In genomic region chr14:20792922-20793757, GRCm38 (mm10) we compare ENCODE assay signal across 8 mouse cellular contexts. TPM values are rescaled to one million over a fixed set of nuclear protein-coding genes. Genes with fewer than 3 reads are reported as not detected.
DNase-seq lines count a peak whose midpoint lies in the region; ATAC-seq and TF ChIP-seq lines count a peak whose summit lies in the region.

No protein-coding gene starts in this region.

- TF ChIP-seq CTCF in kidney, postnatal 0 days (IDR thresholded peaks at IDR 0.05; ENCODE audit: low read depth): no peak

- H3K4me3 ChIP-seq in lung, embryonic 16.5 days (ENCODE audit: low read length): peak overlapping the region; percentile 78
- peak overlapping the region; percentile 92 for H3K4me3 ChIP-seq in forebrain, embryonic 12.5 days (replicated peaks)
- H3K4me3 ChIP-seq in kidney, postnatal 0 days (replicated peaks; ENCODE audit: low read depth, low read length): peak overlapping the region; percentile 74
- peak overlapping the region; percentile 87 for H3K4me3 ChIP-seq in midbrain, embryonic 16.5 days (ENCODE audit: low read depth, low read length)

- no peaks in the 10 kb centered on the region for H3K27me3 ChIP-seq in lung, embryonic 16.5 days (ENCODE audit: control insufficient read depth, insufficient read depth, low read depth, low read length)
- H3K27me3 ChIP-seq in forebrain, embryonic 12.5 days: 0 out of 2 replicates have a peak, but pooled peaks cover 2% of the 10 kb centered on the region
- H3K27me3 ChIP-seq in kidney, postnatal 0 days (ENCODE audit: insufficient read depth, low read length): no peaks in the 10 kb centered on the region
- no peaks in the 10 kb centered on the region for H3K27me3 ChIP-seq in midbrain, embryonic 16.5 days (ENCODE audit: control insufficient read depth, insufficient read depth, low read depth, low read length)

- peak; percentile 57 for ATAC-seq in lung, embryonic 16.5 days (ENCODE audit: low read depth)
- ATAC-seq in forebrain, embryonic 12.5 days (ENCODE audit: low FRiP score): peak; percentile 79
- ATAC-seq in kidney, postnatal 0 days (replicated peaks; ENCODE audit: low FRiP score, low read depth): peak; percentile 40
- peak; percentile 62 for ATAC-seq in midbrain, embryonic 16.5 days
- no peak for ATAC-seq in megakaryocyte progenitor cell, adult 5-6 weeks (replicated peaks; ENCODE audit: poor library complexity)

- no peak for DNase-seq in lung, adult 18-20 months
- DNase-seq in adrenal gland, postnatal 25 days: peak; percentile 56
- peak; percentile 47 for DNase-seq in kidney, postnatal 0 days (ENCODE audit: low spot score)
- peak; percentile 73 for DNase-seq in thymus, postnatal 4 days

- H3K27ac ChIP-seq in lung, embryonic 16.5 days (ENCODE audit: low read length): peak overlapping the region; percentile 68
- peak overlapping the region; percentile 84 for H3K27ac ChIP-seq in forebrain, embryonic 12.5 days
- H3K27ac ChIP-seq in kidney, postnatal 0 days: peak overlapping the region; percentile 77
- H3K27ac ChIP-seq in midbrain, embryonic 16.5 days (ENCODE audit: low read length): peak overlapping the region; percentile 82

- peaks cover 10% of the 10 kb centered on the region; the same call in 1 of the 2 replicates for H3K36me3 ChIP-seq in lung, embryonic 16.5 days (ENCODE audit: control insufficient read depth, insufficient read depth, low read length)
- peaks cover 35% of the 10 kb centered on the region for H3K36me3 ChIP-seq in forebrain, embryonic 12.5 days (replicated peaks)
- peaks cover 20% of the 10 kb centered on the region; the same call in 1 of the 2 replicates for H3K36me3 ChIP-seq in kidney, postnatal 0 days (ENCODE audit: insufficient read depth, low read length)
- peaks cover 3% of the 10 kb centered on the region; the same call in 1 of the 2 replicates for H3K36me3 ChIP-seq in midbrain, embryonic 16.5 days (ENCODE audit: control insufficient read depth, insufficient read depth, low read length)

- H3K9ac ChIP-seq in lung, embryonic 16.5 days (ENCODE audit: low read length): peak overlapping the region; percentile 80
- peak overlapping the region; percentile 90 for H3K9ac ChIP-seq in forebrain, embryonic 12.5 days
- peak overlapping the region; percentile 88 for H3K9ac ChIP-seq in kidney, postnatal 0 days (ENCODE audit: low read depth, low read length)
- peak overlapping the region; percentile 78 for H3K9ac ChIP-seq in midbrain, embryonic 16.5 days (ENCODE audit: low read depth, low read length)

- H3K4me1 ChIP-seq in lung, embryonic 16.5 days (replicated peaks; ENCODE audit: control insufficient read depth, insufficient read depth, low read length): peaks cover 15% of the 10 kb centered on the region
- peaks cover 45% of the 10 kb centered on the region for H3K4me1 ChIP-seq in forebrain, embryonic 12.5 days
- 0 out of 2 replicates have a peak, but pooled peaks cover 17% of the 10 kb centered on the region for H3K4me1 ChIP-seq in kidney, postnatal 0 days (replicated peaks; ENCODE audit: insufficient read depth, low read length)
- H3K4me1 ChIP-seq in midbrain, embryonic 16.5 days (ENCODE audit: control insufficient read depth, insufficient read depth, low read length): peaks cover 24% of the 10 kb centered on the region

- under 1% methylated on average over 46 of the region's 57 CpGs for WGBS in lung, embryonic 16.5 days
- WGBS in forebrain, embryonic 12.5 days: under 1% methylated on average over 48 of the region's 57 CpGs
- WGBS in kidney, postnatal 0 days: 1% methylated on average over 40 of the region's 57 CpGs
- WGBS in midbrain, embryonic 16.5 days: 0% methylated on average over 37 of the region's 57 CpGs

- H3K4me2 ChIP-seq in lung, embryonic 16.5 days (ENCODE audit: low read depth, low read length): peak overlapping the region; percentile 96
- peak overlapping the region; percentile 78 for H3K4me2 ChIP-seq in forebrain, embryonic 12.5 days
- peak overlapping the region; percentile 98 for H3K4me2 ChIP-seq in kidney, postnatal 0 days (ENCODE audit: low read length)
- H3K4me2 ChIP-seq in midbrain, embryonic 16.5 days (ENCODE audit: low read length): peak overlapping the region; percentile 58

- no peaks in the 10 kb centered on the region for H3K9me3 ChIP-seq in lung, embryonic 16.5 days (ENCODE audit: control insufficient read depth, low read length)
- H3K9me3 ChIP-seq in forebrain, embryonic 12.5 days: no peaks in the 10 kb centered on the region
- H3K9me3 ChIP-seq in kidney, postnatal 0 days (replicated peaks; ENCODE audit: low read length): no peaks in the 10 kb centered on the region
- H3K9me3 ChIP-seq in midbrain, embryonic 16.5 days (replicated peaks; ENCODE audit: control insufficient read depth, low read length, poor library complexity, severe bottlenecking): no peaks in the 10 kb centered on the region

RNA-seq across cellular contexts. Expression of gene Camk2g, which starts 0.7 kb away (rescaled TPM):
- 33.7 and 37.0 TPM in 2 replicates for polyA plus RNA-seq in lung, embryonic 16.5 days (2015; fragmentation: Nextera tagmentation; extraction: Ambion mirVana)
- 49.0 and 62.6 TPM in 2 replicates for total RNA-seq in adrenal gland, postnatal 25 days (2021)
- 54.1 and 60.4 TPM in 2 replicates for polyA plus RNA-seq in forebrain, embryonic 12.5 days (2016; fragmentation: Nextera tagmentation; extraction: Ambion mirVana)
- 36.5 and 45.5 TPM in 2 replicates for polyA plus RNA-seq in kidney, postnatal 0 days (2015; fragmentation: Nextera tagmentation; extraction: Ambion mirVana)
- 149 and 180 TPM in 2 replicates for polyA plus RNA-seq in midbrain, embryonic 16.5 days (2015; fragmentation: Nextera tagmentation; extraction: Ambion mirVana)
- total RNA-seq in megakaryocyte progenitor cell, adult 5-6 weeks (2015): 22.9 and 29.1 TPM in 2 replicates
- 47.5 and 52.5 TPM in 2 replicates for total RNA-seq in megakaryocyte progenitor cell, adult 5-6 weeks (2017)

RNA-seq across cellular contexts. Expression of gene Plau, which starts 43.3 kb away (rescaled TPM):
- polyA plus RNA-seq in lung, embryonic 16.5 days (2015; fragmentation: Nextera tagmentation; extraction: Ambion mirVana): 1.8 and 2.1 TPM in 2 replicates
- 14.2 and 21.2 TPM in 2 replicates for total RNA-seq in adrenal gland, postnatal 25 days (2021)
- 0.10 and 0.15 TPM in 2 replicates for polyA plus RNA-seq in forebrain, embryonic 12.5 days (2016; fragmentation: Nextera tagmentation; extraction: Ambion mirVana)
- 70.2 and 74.7 TPM in 2 replicates for polyA plus RNA-seq in kidney, postnatal 0 days (2015; fragmentation: Nextera tagmentation; extraction: Ambion mirVana)
- 0.19 and 0.72 TPM in 2 replicates for polyA plus RNA-seq in midbrain, embryonic 16.5 days (2015; fragmentation: Nextera tagmentation; extraction: Ambion mirVana)
- total RNA-seq in megakaryocyte progenitor cell, adult 5-6 weeks (2015): 3.4 TPM in 2 replicates
- 6.9 and 7.6 TPM in 2 replicates for total RNA-seq in megakaryocyte progenitor cell, adult 5-6 weeks (2017)

RNA-seq across cellular contexts. Expression of gene Ndst2, which starts 58.8 kb away (rescaled TPM):
- polyA plus RNA-seq in lung, embryonic 16.5 days (2015; fragmentation: Nextera tagmentation; extraction: Ambion mirVana): 26.6 and 29.9 TPM in 2 replicates
- total RNA-seq in adrenal gland, postnatal 25 days (2021): 33.5 and 36.2 TPM in 2 replicates
- polyA plus RNA-seq in forebrain, embryonic 12.5 days (2016; fragmentation: Nextera tagmentation; extraction: Ambion mirVana): 22.3 and 24.5 TPM in 2 replicates
- polyA plus RNA-seq in kidney, postnatal 0 days (2015; fragmentation: Nextera tagmentation; extraction: Ambion mirVana): 18.2 and 19.3 TPM in 2 replicates
- polyA plus RNA-seq in midbrain, embryonic 16.5 days (2015; fragmentation: Nextera tagmentation; extraction: Ambion mirVana): 17.5 and 19.3 TPM in 2 replicates
- total RNA-seq in megakaryocyte progenitor cell, adult 5-6 weeks (2015): 21.2 and 30.7 TPM in 2 replicates
- total RNA-seq in megakaryocyte progenitor cell, adult 5-6 weeks (2017): 6.6 and 8.5 TPM in 2 replicates

Comparison
In these comparisons a context has a peak if more than half of its experiments do, and no peak if none do; other contexts are left out.
1. DNase-seq: peak in adrenal gland, postnatal 25 days (single experiment), kidney, postnatal 0 days (single experiment) and thymus, postnatal 4 days (single experiment); none in lung, adult 18-20 months (0 of 2).
2. RNA of gene Plau, which starts 43.3 kb away (polyA plus RNA-seq): 70.2 to 74.7 TPM in kidney, postnatal 0 days; 1.8 to 2.1 TPM in lung, embryonic 16.5 days, 0.19 to 0.72 TPM in midbrain, embryonic 16.5 days and 0.10 to 0.15 TPM in forebrain, embryonic 12.5 days; every median in the first group is over 10 times any median in the second.
3. Peak in every context shown above with its lines, with median percentiles within 50 percentile points of each other: H3K27ac ChIP-seq, H3K4me2 ChIP-seq, H3K4me3 ChIP-seq and H3K9ac ChIP-seq.